Mouse (Mus musculus): ENCODE data around the gene Gpr119. TPM values are rescaled to one million over a fixed set of nuclear protein-coding genes. Genes with fewer than 3 reads are reported as not detected.

Gpr119 gene
- polyA plus RNA-seq (2012), result not detected in 2 replicates

DNA sequence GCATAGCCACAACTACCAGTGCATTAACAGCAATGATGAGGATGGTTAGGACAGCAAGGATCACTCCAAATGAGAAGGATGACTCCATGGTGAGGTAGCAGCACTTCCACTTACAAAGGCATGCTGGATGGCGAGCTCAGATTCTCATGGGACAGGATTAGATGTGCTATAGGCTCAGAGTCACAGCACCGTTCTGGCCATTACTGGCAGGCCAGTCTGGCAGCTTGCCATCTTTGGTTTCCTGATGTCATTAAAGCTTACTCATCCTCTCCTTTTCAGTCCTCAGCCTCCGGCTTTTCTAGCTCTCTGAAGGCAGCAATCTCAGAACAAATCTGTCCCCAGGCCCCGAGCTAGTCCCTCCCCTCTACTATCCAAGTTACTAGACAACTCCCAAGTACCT lies at the start of gene Gpr119:
Gpr119 (minus strand) TSS at position 308 of the 400 bp plus-strand sequence.

DNA sequence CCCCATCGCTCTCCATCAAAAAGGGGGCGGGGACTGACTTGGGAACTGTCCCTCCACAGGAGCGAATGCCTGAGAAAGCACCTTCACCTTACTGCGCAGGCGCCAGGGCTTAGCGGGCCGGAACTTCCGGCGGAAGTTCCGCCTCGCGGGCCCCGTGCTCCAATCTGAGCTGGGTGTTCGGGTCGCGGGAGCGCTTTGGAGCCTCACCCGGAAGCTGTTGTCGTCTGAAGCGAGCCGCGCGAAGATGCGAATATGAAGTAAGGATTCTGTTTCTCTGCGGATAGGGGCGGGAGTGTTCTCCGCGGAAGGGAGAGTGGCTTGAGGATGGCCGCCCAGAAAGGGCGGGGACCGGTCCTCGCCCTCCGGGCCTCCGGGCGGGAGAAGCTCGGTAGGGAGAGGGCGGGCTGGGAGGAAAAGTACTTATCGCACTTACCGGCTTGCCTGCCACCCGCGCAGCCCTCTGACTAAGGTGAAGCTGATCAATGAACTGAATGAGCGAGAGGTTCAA lies 20.6 kb upstream of the Gpr119 start, which contains the start of gene Rbmx2:
Rbmx2 (plus strand) TSS at position 141 of the 508 bp plus-strand sequence.

DNA sequence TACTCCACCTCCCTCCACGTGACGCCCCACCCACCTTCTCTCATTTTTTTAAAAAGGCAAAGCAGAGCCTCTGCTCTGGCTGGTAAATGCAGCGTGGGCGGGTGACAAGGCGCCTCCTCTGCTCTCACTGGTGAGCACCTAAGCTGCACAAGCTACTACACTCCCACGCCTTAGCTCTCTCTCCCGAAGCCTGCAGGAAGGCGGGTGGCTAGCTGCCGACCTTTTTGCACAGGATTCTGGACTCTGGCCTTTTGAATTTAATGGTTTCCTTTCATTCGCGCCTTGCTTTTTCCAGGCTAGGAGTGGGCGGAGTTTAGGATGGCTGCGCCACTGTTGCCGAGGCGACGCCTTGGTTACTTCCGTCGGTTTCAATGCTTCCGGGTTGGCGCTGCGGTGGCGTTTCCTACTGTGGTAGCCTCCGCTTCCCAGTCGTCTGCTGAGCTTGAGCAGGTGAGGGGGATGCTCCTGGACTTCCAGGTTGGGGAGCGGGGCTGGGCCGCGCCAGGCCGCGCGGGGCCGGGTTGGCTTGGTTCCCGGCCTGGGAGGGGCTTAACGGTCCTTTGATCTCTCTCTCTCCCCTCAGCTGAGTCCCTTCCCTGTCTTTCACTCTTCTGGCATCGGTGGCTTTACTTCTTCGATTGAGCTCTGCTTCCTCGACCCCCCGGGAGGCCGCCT lies 50.8 kb downstream of the Gpr119 start, which contains the start of gene Slc25a14:
Slc25a14 (plus strand) TSS at position 35 of the 675 bp plus-strand sequence.

Other genes starting within 250 kb of the Gpr119 start
- gene Elf4, start 211.3 kb downstream of the Gpr119 start, polyA plus RNA-seq (2012), result 19.9 TPM in 2 replicates
- 4.5 and 6.4 TPM in 2 replicates for gene Aifm1, start 160.9 kb downstream of the Gpr119 start, polyA plus RNA-seq (2012)
- gene Rab33a, start 155.2 kb downstream of the Gpr119 start, polyA plus RNA-seq (2012), result 0.24 TPM in 2 replicates
- gene Zfp280c, start 80.0 kb downstream of the Gpr119 start, polyA plus RNA-seq (2012), result 0.63 and 1.3 TPM in 2 replicates
- gene Slc25a14, start 51.1 kb downstream of the Gpr119 start, polyA plus RNA-seq (2012), result 0.15 and 0.16 TPM in 2 replicates
- gene Rbmx2, start 20.5 kb upstream of the Gpr119 start, polyA plus RNA-seq (2012), result 7.5 and 11.7 TPM in 2 replicates
- not detected in 2 replicates for gene Gm595, start 203.2 kb upstream of the Gpr119 start, polyA plus RNA-seq (2012)

All from megakaryocyte-erythroid progenitor cell, adult 5 weeks (primary cell).